Mouse (Mus musculus) monocyte, adult 2 months (primary cell): ENCODE results near the gene Rexo4.

Experiments
- DNase-seq, 2 experiments: peaks; one replicate each; pipeline ENCODE4 v3.0.0; 2022; ENCODE audit warnings: low spot score in 2 of 2, low read depth in 1 of 2

Gene Rexo4

GRCm38 (mm10) chr2:26910994-26911765, 53.0 kb downstream of the Rexo4 start:
- DNase-seq, result no peak

- peak; percentile 96 to 99 for DNase-seq
Measured at GRCm38 (mm10) chr2:26910124-26910993, 53.8 kb downstream of the Rexo4 start, which contains the start of the genes Med22 and Rpl7a. TSS of gene Med22 (minus strand) at chr2:26910677. TSS of gene Rpl7a (plus strand) at chr2:26910764.

- DNase-seq, result no peak
Measured at GRCm38 (mm10) chr2:26909387-26909784, 54.8 kb downstream of the Rexo4 start.

DNA sequence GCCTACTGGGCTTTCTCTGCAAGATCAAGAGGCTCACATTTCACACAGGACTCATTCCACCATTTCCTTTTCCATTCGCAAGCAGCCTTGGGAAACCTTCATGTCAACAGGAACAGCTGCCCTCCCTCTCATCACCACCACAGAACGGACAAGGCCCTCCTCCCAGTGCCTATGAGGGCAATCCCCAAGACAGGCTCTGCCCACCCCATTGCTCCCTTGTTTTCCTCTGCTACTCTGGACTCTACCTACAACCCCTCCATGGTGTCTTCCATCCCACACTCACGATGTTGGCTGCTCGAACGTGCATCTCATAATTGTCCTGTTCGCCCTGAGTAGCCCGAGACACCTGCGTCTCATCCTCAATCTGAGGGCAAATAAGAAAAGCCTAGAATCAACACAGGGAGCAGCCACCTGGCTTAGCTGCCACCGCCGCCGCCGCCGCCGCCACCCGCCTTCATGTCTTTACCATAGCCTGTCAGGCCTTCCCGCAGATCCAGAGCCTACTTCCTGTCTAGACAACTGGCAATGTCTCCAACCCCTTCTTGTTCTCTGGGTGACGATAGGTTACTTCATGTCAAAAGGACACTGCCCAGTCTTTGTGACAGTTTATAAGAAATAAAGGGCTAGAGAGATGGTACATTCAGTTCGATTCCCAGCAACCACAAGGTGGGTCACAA, 55.3 kb downstream of the Rexo4 start:
- DNase-seq, result no peak

- no peak for DNase-seq
Measured at GRCm38 (mm10) chr2:26907109-26907508, 57.1 kb downstream of the Rexo4 start.

DNA sequence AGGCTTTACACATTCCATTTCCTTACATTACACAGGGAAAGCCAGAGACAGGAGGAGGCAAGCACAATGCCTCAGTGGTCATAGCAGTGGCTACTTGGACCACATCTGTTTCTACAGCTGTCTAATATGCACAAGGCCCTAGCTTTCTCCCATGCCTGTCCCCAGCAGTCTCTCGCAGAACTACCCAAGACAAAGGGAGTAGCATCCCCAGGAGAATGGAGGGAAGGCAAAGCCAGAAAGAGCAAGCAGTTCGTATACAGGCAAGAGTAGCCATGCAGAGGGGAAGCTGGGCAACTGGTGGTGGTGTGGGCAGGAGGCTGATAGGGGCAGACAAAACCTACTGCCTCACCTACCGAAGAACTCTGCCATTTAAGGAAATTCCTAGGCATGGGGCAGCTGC, 57.8 kb downstream of the Rexo4 start:
- no peak for DNase-seq

DNA sequence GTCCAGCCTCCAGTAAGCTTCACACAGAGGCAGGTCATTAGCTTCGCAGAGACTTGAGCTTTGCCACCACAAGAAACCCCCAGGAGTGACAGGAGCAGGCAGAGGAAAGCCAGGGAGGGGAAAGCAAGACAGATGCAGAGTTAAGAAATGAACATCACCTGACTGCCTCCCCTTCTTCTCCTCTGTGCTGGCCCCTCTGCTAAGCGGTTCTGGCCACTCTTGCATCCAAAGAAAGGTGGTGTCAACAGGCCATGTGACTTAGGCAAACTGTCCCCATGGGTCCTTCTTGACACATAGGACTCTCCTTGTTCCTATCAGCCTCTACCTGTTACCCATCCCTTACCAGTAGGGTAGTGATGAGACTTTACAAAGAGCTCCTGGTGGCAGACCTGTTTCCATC, 58.2 kb downstream of the Rexo4 start:
- DNase-seq, result no peak
